Mouse (Mus musculus) heart, postnatal 0 days (tissue): ENCODE results near the gene 9930022D16Rik.

Experiments
- CTCF ChIP-seq: IDR thresholded peaks from 2 replicates; pipeline ENCODE4 v1.5.1; 2016; ENCODE audit warnings: antibody characterized with exemption, control low read depth, low read depth
- EP300 ChIP-seq: IDR thresholded peaks from 2 replicates; pipeline ENCODE4 v1.6.1; 2016; ENCODE audit warnings: antibody characterized with exemption, low read depth

DNA sequence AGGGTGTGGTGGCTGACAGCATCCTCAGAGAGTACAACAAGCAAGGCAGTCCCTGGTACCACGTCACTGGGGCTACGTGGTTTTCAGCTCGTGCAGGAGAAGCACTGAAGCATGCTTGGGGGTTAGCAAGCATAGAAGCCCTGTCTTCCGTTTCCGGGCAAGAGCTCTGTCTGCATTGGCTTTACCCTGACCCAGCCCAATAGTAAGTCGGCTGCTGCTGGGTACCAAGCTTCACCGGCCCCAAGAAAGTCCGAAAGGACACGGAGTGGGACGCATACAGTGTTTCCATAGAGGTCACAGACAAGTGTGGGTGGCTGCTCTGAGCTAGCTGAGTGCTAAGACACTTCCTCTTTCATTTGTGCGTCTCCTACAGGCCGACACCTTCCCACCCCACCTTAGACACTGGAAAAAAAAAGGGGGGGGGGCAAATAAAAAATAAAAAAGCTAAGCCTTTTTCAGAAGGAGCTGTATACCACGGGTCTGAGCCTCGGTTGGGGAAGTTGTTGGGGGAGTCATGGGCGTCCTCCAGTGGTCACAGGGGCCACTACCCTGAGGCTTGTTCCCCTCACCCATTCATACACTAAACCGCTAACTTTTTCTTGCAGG is 6.3 kb downstream of the 9930022D16Rik start:
- no peak for TF ChIP-seq CTCF
- TF ChIP-seq EP300: no peak
